Mouse (Mus musculus) lung, postnatal 0 days (tissue): ENCODE data around the gene Ldlrad2.

Experiments used
- CTCF ChIP-seq: IDR thresholded peaks from 2 replicates; pipeline ENCODE4 v1.5.1; 2016; ENCODE audit warnings: antibody characterized with exemption, mild to moderate bottlenecking
- EP300 ChIP-seq: IDR thresholded peaks from 2 replicates; pipeline ENCODE4 v1.6.1; 2016; ENCODE audit warnings: antibody characterized with exemption, mild to moderate bottlenecking, control low read depth

- TF ChIP-seq CTCF, result no peak
- no peak for TF ChIP-seq EP300
Observed at GRCm38 (mm10) chr4:137540356-137540755, 34.0 kb downstream of the Ldlrad2 start.
